Mouse (Mus musculus) spleen, adult 2 months (tissue): ENCODE results near the gene Rala.

Experiments
- CTCF ChIP-seq: fragments of 200-500 bp; IDR thresholded peaks from 2 replicates; pipeline ENCODE4 v1.5.1; 2011; ENCODE audit warnings: mild to moderate bottlenecking, inconsistent platforms; ENCODE audit not compliant: insufficient read depth, insufficient read length, insufficient replicate concordance; ENCODE audit errors: extremely low read depth
- POLR2A ChIP-seq: fragments of 200-500 bp; IDR thresholded peaks from 2 replicates; pipeline ENCODE4 v1.6.1; 2011; ENCODE audit warnings: low read depth, low read length, inconsistent platforms

DNA sequence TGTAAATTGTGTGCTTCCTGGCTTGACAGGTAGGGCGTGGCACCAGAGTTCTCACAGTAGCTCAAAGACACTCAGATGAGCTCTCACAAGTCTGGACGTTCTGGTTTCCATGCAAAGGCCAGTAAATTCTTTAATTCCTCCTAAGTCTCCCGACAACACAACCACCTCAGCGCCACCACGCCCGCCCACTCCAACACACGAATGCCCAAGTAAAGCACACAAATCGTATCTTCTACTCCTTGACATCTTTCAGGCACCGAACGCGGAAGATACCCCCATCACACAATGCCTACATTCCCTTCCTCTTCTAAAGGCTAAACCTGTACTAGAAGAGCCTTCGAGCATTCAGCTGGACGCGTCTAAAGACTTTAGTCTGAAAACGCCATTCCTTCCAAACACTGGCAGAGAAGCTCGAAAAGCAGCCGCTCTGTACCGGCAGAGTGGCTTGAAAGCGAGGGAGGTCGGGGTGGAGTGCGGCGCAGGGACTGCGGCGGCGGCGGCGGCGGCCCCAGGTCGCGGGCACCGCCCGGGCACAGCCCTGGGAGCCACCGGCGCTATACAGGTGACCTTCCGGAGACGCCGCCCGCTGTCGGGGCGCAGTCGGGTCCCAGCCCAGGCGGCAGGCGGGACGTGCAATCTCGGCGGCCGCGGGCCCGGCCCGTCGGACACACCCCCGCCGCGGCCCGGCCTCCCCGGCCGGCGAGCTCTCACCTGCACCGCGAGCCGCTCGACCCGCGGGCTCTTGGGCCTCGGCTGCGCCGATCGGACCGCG is 547 bp downstream of the Rala start:
- no peak for TF ChIP-seq CTCF
- no peak for TF ChIP-seq POLR2A
